Mouse (Mus musculus) left cerebral cortex, adult 11 months (tissue): ENCODE measurements around the gene Ncapg2.

Experiments used
- DNase-seq: peaks from one replicate; pipeline ENCODE4 v3.0.0; 2022; ENCODE audit warnings: low spot score

The Ncapg2 gene

GRCm38 (mm10) chr12:116442184-116442583 lies 37.0 kb downstream of the Ncapg2 start:
- no peak for DNase-seq

- DNase-seq: no peak
Measured at GRCm38 (mm10) chr12:116449536-116449935, 44.3 kb downstream of the Ncapg2 start.

- DNase-seq: no peak
Measured at GRCm38 (mm10) chr12:116460379-116461065, 55.3 kb downstream of the Ncapg2 start.

- no peak for DNase-seq
Measured at GRCm38 (mm10) chr12:116467030-116467429, 61.8 kb downstream of the Ncapg2 start.

GRCm38 (mm10) chr12:116468348-116468747 lies 63.1 kb downstream of the Ncapg2 start:
- no peak for DNase-seq

GRCm38 (mm10) chr12:116469096-116469495 lies 63.9 kb downstream of the Ncapg2 start:
- DNase-seq: no peak

GRCm38 (mm10) chr12:116473264-116473663 lies 68.1 kb downstream of the Ncapg2 start:
- no peak for DNase-seq

- no peak for DNase-seq
Measured at GRCm38 (mm10) chr12:116473761-116474160, 68.6 kb downstream of the Ncapg2 start.

GRCm38 (mm10) chr12:116474676-116475075 lies 69.5 kb downstream of the Ncapg2 start:
- DNase-seq: no peak

GRCm38 (mm10) chr12:116478771-116479170 lies 73.6 kb downstream of the Ncapg2 start:
- DNase-seq: no peak

GRCm38 (mm10) chr12:116481921-116482320 lies 76.7 kb downstream of the Ncapg2 start:
- no peak for DNase-seq

GRCm38 (mm10) chr12:116483581-116483980 lies 78.4 kb downstream of the Ncapg2 start:
- DNase-seq: no peak

- DNase-seq: no peak
Measured at GRCm38 (mm10) chr12:116484991-116485390, 79.8 kb downstream of the Ncapg2 start.

- DNase-seq: peak; percentile 46
Measured at GRCm38 (mm10) chr12:116485591-116486403, 80.6 kb downstream of the Ncapg2 start, which contains the start of gene Ptprn2. Gene Ptprn2 (plus strand): TSS chr12:116485720.

GRCm38 (mm10) chr12:116486404-116486730 lies 81.2 kb downstream of the Ncapg2 start:
- DNase-seq: no peak

GRCm38 (mm10) chr12:116488836-116489235 lies 83.6 kb downstream of the Ncapg2 start:
- peak; percentile 51 for DNase-seq

GRCm38 (mm10) chr12:116490575-116491356 lies 85.6 kb downstream of the Ncapg2 start:
- no peak for DNase-seq

- no peak for DNase-seq
Measured at GRCm38 (mm10) chr12:116498666-116499065, 93.5 kb downstream of the Ncapg2 start.

GRCm38 (mm10) chr12:116500652-116501051 lies 95.5 kb downstream of the Ncapg2 start:
- no peak for DNase-seq

- no peak for DNase-seq
Measured at GRCm38 (mm10) chr12:116512482-116512881, 107.3 kb downstream of the Ncapg2 start.
